Mouse (Mus musculus): Measurements from ENCODE around the gene Gimd1. TPM values are rescaled to one million over a fixed set of nuclear protein-coding genes. Genes with fewer than 3 reads are reported as not detected.

Gimd1 gene
- not detected for polyA plus RNA-seq (2014; fragmentation: Illumina TruSeq; extraction: RNeasy Lipid Tissue Mini Kit (QIAGEN cat#74804))

DNA sequence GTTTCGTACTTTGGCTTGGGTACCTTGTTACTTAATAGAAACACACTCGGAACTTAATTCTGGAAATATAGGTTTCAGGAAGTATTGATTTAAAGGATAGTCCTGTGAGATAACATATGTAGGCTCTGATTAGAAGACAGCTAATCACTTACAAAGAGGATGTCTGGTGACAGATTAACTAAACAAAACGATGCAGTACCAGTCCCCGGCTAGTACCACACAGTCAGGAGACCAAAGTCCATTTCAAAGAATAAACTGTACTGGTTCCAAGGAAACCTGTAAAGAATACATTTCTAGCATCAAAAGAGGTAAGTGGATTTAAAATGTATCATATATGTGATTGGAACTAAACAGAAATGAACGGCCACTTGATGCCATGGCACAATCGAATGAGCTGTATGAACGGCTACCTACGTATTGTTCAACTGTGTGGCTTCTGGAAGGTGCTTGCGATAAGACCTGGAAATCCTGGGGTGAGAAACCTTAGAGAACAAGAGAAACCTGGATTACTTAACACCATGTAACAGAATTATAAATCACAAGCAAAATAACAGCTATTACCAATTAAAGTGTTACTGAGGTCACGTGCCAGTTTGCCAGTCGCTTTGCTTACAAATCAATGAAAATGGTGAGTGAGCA is at the start of gene Gimd1:
TSS of gene Gimd1 (plus strand) at position 220 of the 639 bp plus-strand sequence.

DNA sequence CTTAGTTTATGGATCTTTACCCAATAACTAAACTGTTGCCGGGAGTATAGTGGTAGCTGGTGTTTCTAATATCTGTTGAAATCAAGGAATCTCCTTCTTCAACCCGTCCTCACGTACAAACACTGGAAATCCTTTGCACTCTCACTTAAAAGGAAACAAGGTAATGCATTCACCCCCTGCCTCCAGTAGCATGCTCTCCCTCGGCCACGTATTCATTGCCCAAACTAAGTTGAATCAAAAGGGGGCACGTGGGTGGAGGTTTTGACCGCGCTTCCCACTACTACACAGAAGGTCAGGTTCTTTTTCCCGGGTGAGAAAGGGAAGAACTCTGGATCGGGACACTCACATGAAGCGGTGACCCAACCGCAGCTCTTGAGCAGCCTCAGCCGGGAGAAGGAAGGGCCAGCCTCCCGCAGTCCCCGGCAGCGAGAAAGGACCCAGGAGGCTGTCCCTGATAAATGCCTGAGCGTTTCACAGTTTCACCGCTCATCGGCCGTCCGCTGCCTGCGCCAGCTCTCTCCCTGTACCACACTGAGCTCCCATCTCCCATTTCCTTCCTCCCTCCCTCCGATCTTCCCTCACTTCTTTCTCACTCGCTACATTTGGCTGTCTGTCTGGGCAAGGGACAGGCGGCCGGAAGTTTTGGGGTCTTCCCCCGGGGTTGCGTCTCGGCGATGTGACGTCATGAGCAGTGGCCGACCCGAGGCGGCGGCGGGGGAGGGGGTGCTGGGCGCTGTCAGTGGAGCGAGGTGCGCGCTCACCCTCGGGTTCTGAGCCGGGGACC is 54.0 kb downstream of the Gimd1 start, which contains the start of gene Tbck:
TSS of gene Tbck (plus strand) at position 698 of the 784 bp plus-strand sequence.

DNA sequence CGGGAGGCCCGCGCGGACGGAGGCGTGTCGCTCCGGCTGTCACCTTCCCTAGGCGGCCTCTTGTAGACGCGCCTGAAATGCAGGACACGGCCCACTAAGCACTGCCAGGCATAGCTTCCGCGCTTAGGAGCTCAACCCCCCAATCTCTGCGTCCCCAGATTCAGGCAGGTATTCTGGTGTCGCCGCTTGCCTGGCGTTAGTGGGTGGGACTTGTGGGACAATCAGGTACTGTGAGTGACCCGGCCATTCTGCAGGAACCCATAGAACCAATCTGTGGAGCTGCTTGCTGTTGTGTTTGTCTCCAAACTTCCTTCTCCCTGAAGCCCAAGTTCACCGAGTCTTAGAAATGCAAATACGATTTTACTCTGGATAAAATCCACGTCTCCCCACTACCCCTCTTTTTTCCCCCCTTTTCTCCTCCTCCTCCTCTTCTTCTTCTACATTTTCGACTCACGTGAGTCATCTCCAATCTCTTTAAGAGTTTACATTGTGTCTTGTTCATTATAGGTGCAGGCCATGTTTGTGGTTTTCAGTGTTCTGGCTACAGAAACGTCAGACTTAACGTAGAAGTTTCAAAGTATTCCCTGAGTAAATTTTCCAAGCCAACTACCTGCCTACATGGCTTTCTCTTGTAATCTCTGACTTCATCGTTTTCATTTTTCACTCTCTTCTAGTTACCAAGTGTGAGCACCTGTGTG is 54.8 kb downstream of the Gimd1 start, which contains the start of gene Aimp1:
TSS of gene Aimp1 (minus strand) at position 140 of the 698 bp plus-strand sequence.

Other genes starting within 250 kb of the Gimd1 start
- 22.0 TPM for gene Tbck, start 54.3 kb downstream of the Gimd1 start, polyA plus RNA-seq (2014; fragmentation: Illumina TruSeq; extraction: RNeasy Lipid Tissue Mini Kit (QIAGEN cat#74804))
- 139 TPM for gene Aimp1, start 54.5 kb downstream of the Gimd1 start, polyA plus RNA-seq (2014; fragmentation: Illumina TruSeq; extraction: RNeasy Lipid Tissue Mini Kit (QIAGEN cat#74804))